18 mouse cellular contexts compared by ENCODE assay signal in genomic region chr5:114673114-114673513, GRCm38 (mm10). TPM values are rescaled to one million over a fixed set of nuclear protein-coding genes. Genes with fewer than 3 reads are reported as not detected.
DNase-seq lines count a peak whose midpoint lies in the region; ATAC-seq and TF ChIP-seq lines count a peak whose summit lies in the region.
"Had no signal": no experiment of that assay in that cellular context is flagged by ENCODE, and none has a peak within 500 bp of the region (broad histone marks: within the 10 kb centered on the region; RNA-seq: fewer than 3 reads in every experiment).

No protein-coding gene starts in this region.

- peak; percentile 27 for TF ChIP-seq CTCF in heart, adult 2 months (IDR thresholded peaks at IDR 0.05)
- TF ChIP-seq CTCF in lung, embryonic 14.5 days (IDR thresholded peaks at IDR 0.05; ENCODE audit: low read depth) = peak; percentile 23; the same call in 1 of the 2 replicates
- 0 out of 2 replicates have a peak, but pooled peaks have one; percentile 12 for TF ChIP-seq CTCF in G1E (IDR thresholded peaks at IDR 0.05; ENCODE audit: low read depth, low read length)
- TF ChIP-seq CTCF in brain, embryonic 14.5 days (IDR thresholded peaks at IDR 0.05; ENCODE audit: borderline replicate concordance, extremely low read depth, insufficient read depth, insufficient read length) = 0 out of 2 replicates have a peak, but pooled peaks have one; percentile 0
- TF ChIP-seq CTCF in gastrocnemius, adult 2 months (IDR thresholded peaks at IDR 0.05) = no peak

- H3K4me3 ChIP-seq in heart, adult 2 months = no peak overlapping the region
- no peak overlapping the region for H3K4me3 ChIP-seq in lung, embryonic 14.5 days (ENCODE audit: low read depth, low read length)
- H3K4me3 ChIP-seq in G1E (ENCODE audit: low read depth, low read length) = no peak overlapping the region
- no peak overlapping the region for H3K4me3 ChIP-seq in gastrocnemius, adult 2 months
- H3K4me3 ChIP-seq: forebrain, embryonic 13.5 days; heart, embryonic 13.5 days; neural tube, embryonic 12.5 days had no signal

- intact Hi-C loops in heart, adult 2 months (cut with DNase I) = no loop called here
- intact Hi-C loops in heart, postnatal 10 days (cut with DNase I) = no loop called here
- intact Hi-C loops in gastrocnemius, adult 2 months (cut with DNase I) = no loop called here

- H3K36me3 ChIP-seq in heart, adult 2 months (ENCODE audit: control insufficient read depth, insufficient read depth, low read length) = no peaks in the 10 kb centered on the region
- H3K36me3 ChIP-seq in lung, embryonic 14.5 days (ENCODE audit: insufficient read depth) = peaks cover 21% of the 10 kb centered on the region; the same call in 1 of the 2 replicates
- peaks cover 73% of the 10 kb centered on the region for H3K36me3 ChIP-seq in G1E (replicated peaks)

- no peak for DNase-seq in heart, adult 2 months
- no peak for DNase-seq in heart, postnatal 10 days
- no peak for DNase-seq in lung, embryonic 14.5 days
- DNase-seq in lung, postnatal 36 days = no peak
- DNase-seq in G1E (ENCODE audit: low spot score) = no peak
- no peak for DNase-seq in brain, embryonic 14.5 days (ENCODE audit: low read depth)
- no peak for DNase-seq in gastrocnemius, adult 2 months
- DNase-seq: adrenal gland, postnatal 36 days; cerebellum, postnatal 14 days; heart, postnatal 4 days; kidney, adult 8-10 months; kidney, postnatal 4 days; lung, postnatal 10 days had no signal

- ATAC-seq in lung, embryonic 14.5 days (ENCODE audit: insufficient read depth) = no peak
- no peak for ATAC-seq in G1E (ENCODE audit: extremely low read depth, insufficient number of reproducible peaks, low FRiP score, poor library complexity, severe bottlenecking)
- ATAC-seq: activated CD4-positive, CD25-positive, alpha-beta regulatory T cell, adult 4 months; forebrain, embryonic 13.5 days had no signal

- no peak for TF ChIP-seq POLR2A in heart, adult 2 months (IDR thresholded peaks at IDR 0.05; ENCODE audit: insufficient read depth, low read depth, low read length)
- TF ChIP-seq POLR2A in brain, embryonic 14.5 days (IDR thresholded peaks at IDR 0.05; ENCODE audit: borderline replicate concordance, extremely low read depth, insufficient read depth, insufficient read length, poor library complexity, severe bottlenecking) = no peak

- no peak for TF ChIP-seq EP300 in heart, adult 2 months (IDR thresholded peaks at IDR 0.05; ENCODE audit: insufficient read depth, low read depth, low read length)

- no peak overlapping the region for H3K27ac ChIP-seq in heart, adult 2 months
- no peak overlapping the region for H3K27ac ChIP-seq in lung, embryonic 14.5 days (ENCODE audit: low read depth)
- no peak overlapping the region for H3K27ac ChIP-seq in gastrocnemius, adult 2 months
- H3K27ac ChIP-seq: forebrain, embryonic 13.5 days; heart, embryonic 13.5 days; neural tube, embryonic 12.5 days had no signal

- no peaks in the 10 kb centered on the region for H3K27me3 ChIP-seq in heart, adult 2 months (ENCODE audit: control insufficient read depth, insufficient read depth, low read length)
- H3K27me3 ChIP-seq in lung, embryonic 14.5 days (ENCODE audit: insufficient read depth, low read length) = no peaks in the 10 kb centered on the region
- no peaks in the 10 kb centered on the region for H3K27me3 ChIP-seq in G1E (ENCODE audit: insufficient read depth, low read length)
- H3K27me3 ChIP-seq: forebrain, embryonic 13.5 days; neural tube, embryonic 12.5 days had no signal

- WGBS in heart, adult 2 months = 84% methylated on average over 13 of the region's 13 CpGs
- 84% methylated on average over 13 of the region's 13 CpGs for WGBS in lung, embryonic 14.5 days

- H3K9me3 ChIP-seq in lung, embryonic 14.5 days (ENCODE audit: low read depth, low read length) = no peaks in the 10 kb centered on the region
- no peaks in the 10 kb centered on the region for H3K9me3 ChIP-seq in G1E (replicated peaks)
- H3K9me3 ChIP-seq: forebrain, embryonic 13.5 days; heart, embryonic 13.5 days; neural tube, embryonic 12.5 days had no signal

- H3K4me2 ChIP-seq in lung, embryonic 14.5 days = no peak overlapping the region
- H3K4me2 ChIP-seq: forebrain, embryonic 13.5 days; heart, embryonic 13.5 days; liver, embryonic 11.5 days; neural tube, embryonic 12.5 days had no signal

- H3K79me2 ChIP-seq in heart, adult 2 months (replicated peaks; ENCODE audit: control insufficient read depth, insufficient read depth, low read length) = no peaks in the 10 kb centered on the region

- no peak overlapping the region for H3K9ac ChIP-seq in heart, adult 2 months (ENCODE audit: low read depth, low read length)
- no peak overlapping the region for H3K9ac ChIP-seq in lung, embryonic 14.5 days
- H3K9ac ChIP-seq: forebrain, embryonic 13.5 days; heart, embryonic 13.5 days; neural tube, embryonic 12.5 days had no signal

- no peaks in the 10 kb centered on the region for H3K4me1 ChIP-seq in heart, adult 2 months (ENCODE audit: control insufficient read depth, insufficient read depth, low read length)
- H3K4me1 ChIP-seq in lung, embryonic 14.5 days (ENCODE audit: insufficient read depth) = no peaks in the 10 kb centered on the region
- 0 out of 2 replicates have a peak, but pooled peaks cover 2% of the 10 kb centered on the region for H3K4me1 ChIP-seq in G1E (ENCODE audit: insufficient read depth, low read depth, low read length)
- H3K4me1 ChIP-seq: heart, embryonic 13.5 days; neural tube, embryonic 12.5 days had no signal

RNA-seq across cellular contexts. Expression of gene Trpv4, which starts 14.9 kb away (rescaled TPM):
- 1 to 10 TPM; 3.6 to 5.1 TPM for total RNA-seq in heart, adult 2 months (2021)
- polyA plus RNA-seq in heart, adult 2 months (2012; rRNA removed) = 4.6 and 7.5 TPM in 2 replicates
- 1 to 10 TPM; 2.9 to 6.0 TPM for total RNA-seq in heart, postnatal 10 days (2021)
- 1.0 and 1.6 TPM in 2 replicates for polyA plus RNA-seq in lung, embryonic 14.5 days (2014; fragmentation: Nextera tagmentation; extraction: Ambion mirVana)
- total RNA-seq in G1E (2014; fragmentation: Nextera tagmentation) (not detected in 2 replicates), G1E (2017) (not detected in 2 replicates)
- 0.10 and 0.11 TPM in 2 replicates for polyA plus RNA-seq in G1E (2012)
- polyA plus RNA-seq in brain, embryonic 14.5 days (2012; rRNA removed) = 1.5 and 1.7 TPM in 2 replicates
- total RNA-seq in gastrocnemius, adult 2 months (2021) = 1 to 10 TPM; 1.9 to 2.0 TPM

RNA-seq across cellular contexts. Expression of gene Gltp, which starts 17.7 kb away (rescaled TPM):
- total RNA-seq in heart, adult 2 months (2021) = 10 to 100 TPM; 14.2 to 17.0 TPM
- polyA plus RNA-seq in heart, adult 2 months (2012; rRNA removed) = 36.3 and 37.8 TPM in 2 replicates
- 10 to 100 TPM; 20.6 to 21.5 TPM for total RNA-seq in heart, postnatal 10 days (2021)
- 71.1 and 74.8 TPM in 2 replicates for polyA plus RNA-seq in lung, embryonic 14.5 days (2014; fragmentation: Nextera tagmentation; extraction: Ambion mirVana)
- total RNA-seq in G1E (2014; fragmentation: Nextera tagmentation) = 84.4 and 85.0 TPM in 2 replicates
- total RNA-seq in G1E (2017) = 34.6 and 34.7 TPM in 2 replicates
- 40.1 and 48.0 TPM in 2 replicates for polyA plus RNA-seq in G1E (2012)
- polyA plus RNA-seq in brain, embryonic 14.5 days (2012; rRNA removed) = 29.3 and 33.1 TPM in 2 replicates
- 10 to 100 TPM in 1 of 2 experiments, 1 to 10 TPM in 1; 6.7 to 10.8 TPM for total RNA-seq in gastrocnemius, adult 2 months (2021)

RNA-seq across cellular contexts. Expression of gene Tchp, which starts 34.4 kb away (rescaled TPM):
- total RNA-seq in heart, adult 2 months (2021) = 1 to 10 TPM; 3.4 to 4.0 TPM
- 6.1 and 8.5 TPM in 2 replicates for polyA plus RNA-seq in heart, adult 2 months (2012; rRNA removed)
- total RNA-seq in heart, postnatal 10 days (2021) = 1 to 10 TPM; 5.1 to 5.7 TPM
- 13.1 and 14.8 TPM in 2 replicates for polyA plus RNA-seq in lung, embryonic 14.5 days (2014; fragmentation: Nextera tagmentation; extraction: Ambion mirVana)
- total RNA-seq in G1E (2014; fragmentation: Nextera tagmentation) = 5.3 and 11.4 TPM in 2 replicates
- total RNA-seq in G1E (2017) = 11.6 and 11.9 TPM in 2 replicates
- polyA plus RNA-seq in G1E (2012) = 20.1 and 23.0 TPM in 2 replicates
- 31.1 and 32.2 TPM in 2 replicates for polyA plus RNA-seq in brain, embryonic 14.5 days (2012; rRNA removed)
- 1 to 10 TPM; 3.6 to 3.8 TPM for total RNA-seq in gastrocnemius, adult 2 months (2021)
